Comparison of ENCODE assay signal across 18 mouse cellular contexts in genomic region chr2:167657973-167658372, GRCm38 (mm10). TPM values are rescaled to one million over a fixed set of nuclear protein-coding genes. Genes with fewer than 3 reads are reported as not detected.
DNase-seq lines count a peak whose midpoint lies in the region; ATAC-seq and TF ChIP-seq lines count a peak whose summit lies in the region.
"Had no signal": no experiment of that assay in that cellular context is flagged by ENCODE, and none has a peak within 500 bp of the region (broad histone marks: within the 10 kb centered on the region; RNA-seq: fewer than 3 reads in every experiment).

No protein-coding gene starts in this region.

- H3K9me3 ChIP-seq in intestine, embryonic 15.5 days: no peaks in the 10 kb centered on the region
- H3K9me3 ChIP-seq in intestine, embryonic 16.5 days (ENCODE audit: control insufficient read depth, low read length): no peaks in the 10 kb centered on the region
- no peaks in the 10 kb centered on the region for H3K9me3 ChIP-seq in embryonic facial prominence, embryonic 14.5 days (ENCODE audit: control insufficient read depth, low read length)
- H3K9me3 ChIP-seq: forebrain, embryonic 15.5 days; heart, embryonic 15.5 days had no signal

- H3K4me2 ChIP-seq in intestine, embryonic 15.5 days (replicated peaks): peak overlapping the region; percentile 94
- no peak overlapping the region for H3K4me2 ChIP-seq in intestine, embryonic 16.5 days (ENCODE audit: low read depth, low read length)
- no peak overlapping the region for H3K4me2 ChIP-seq in embryonic facial prominence, embryonic 14.5 days (ENCODE audit: low read depth, low read length)
- H3K4me2 ChIP-seq: forebrain, embryonic 15.5 days; heart, embryonic 15.5 days had no signal

- no peak for TF ChIP-seq POLR2A in liver, adult 2 months (IDR thresholded peaks at IDR 0.05; ENCODE audit: extremely low read depth, insufficient read depth, low read length)
- TF ChIP-seq POLR2A in bone marrow, adult 2 months (IDR thresholded peaks at IDR 0.05; ENCODE audit: borderline replicate concordance, control insufficient read depth, low read depth, low read length): no peak

- H3K4me1 ChIP-seq in intestine, embryonic 15.5 days (replicated peaks): peaks cover 43% of the 10 kb centered on the region
- peaks cover 34% of the 10 kb centered on the region for H3K4me1 ChIP-seq in intestine, embryonic 16.5 days (ENCODE audit: control insufficient read depth, insufficient read depth, low read length)
- peaks cover 40% of the 10 kb centered on the region for H3K4me1 ChIP-seq in liver, adult 2 months (ENCODE audit: control insufficient read depth, insufficient read depth, low read length)
- peaks cover 8% of the 10 kb centered on the region; the same call in 1 of the 2 replicates for H3K4me1 ChIP-seq in bone marrow, adult 2 months (ENCODE audit: control insufficient read depth, insufficient read depth, low read length)
- peaks cover 22% of the 10 kb centered on the region for H3K4me1 ChIP-seq in embryonic facial prominence, embryonic 14.5 days (ENCODE audit: control insufficient read depth, insufficient read depth, low read length)

- H3K27me3 ChIP-seq in intestine, embryonic 15.5 days (replicated peaks): no peaks in the 10 kb centered on the region
- H3K27me3 ChIP-seq in intestine, embryonic 16.5 days (replicated peaks; ENCODE audit: control insufficient read depth, insufficient read depth, low read length): no peaks in the 10 kb centered on the region; the same call in 1 of the 2 replicates
- H3K27me3 ChIP-seq in liver, adult 2 months (ENCODE audit: control insufficient read depth, insufficient read depth, low read length): no peaks in the 10 kb centered on the region
- no peaks in the 10 kb centered on the region for H3K27me3 ChIP-seq in embryonic facial prominence, embryonic 14.5 days (replicated peaks; ENCODE audit: control insufficient read depth, insufficient read depth, low read length)
- H3K27me3 ChIP-seq: heart, embryonic 15.5 days had no signal

- peak; percentile 96 for DNase-seq in liver, adult 2 months (ENCODE audit: extremely low read depth, low read depth, low spot score)
- DNase-seq in liver: no peak
- DNase-seq in embryonic facial prominence, embryonic 14.5 days (ENCODE audit: low spot score): no peak
- DNase-seq in layer of hippocampus, postnatal 25 days (ENCODE audit: extremely low spot score in 1 of 2, low spot score in 1 of 2): no peak
- DNase-seq: adrenal gland, postnatal 25 days; cerebellum, postnatal 14 days; lung, adult 18-20 months; thymus, postnatal 25 days had no signal

- H3K4me3 ChIP-seq in intestine, embryonic 15.5 days (replicated peaks): no peak overlapping the region
- H3K4me3 ChIP-seq in intestine, embryonic 16.5 days (ENCODE audit: low read length): no peak overlapping the region
- no peak overlapping the region for H3K4me3 ChIP-seq in liver, adult 2 months (ENCODE audit: insufficient read depth, low read depth, low read length)
- no peak overlapping the region for H3K4me3 ChIP-seq in bone marrow, adult 2 months (replicated peaks; ENCODE audit: control insufficient read depth, low read depth, low read length)
- no peak overlapping the region for H3K4me3 ChIP-seq in embryonic facial prominence, embryonic 14.5 days (ENCODE audit: low read depth, low read length)
- H3K4me3 ChIP-seq: forebrain, embryonic 15.5 days; heart, embryonic 15.5 days had no signal

- H3K79me2 ChIP-seq in liver, adult 2 months (ENCODE audit: control insufficient read depth, insufficient read depth, low read length): peaks cover 11% of the 10 kb centered on the region

- WGBS in intestine, embryonic 15.5 days: 88% methylated on average over 4 of the region's 4 CpGs
- 87% methylated on average over 4 of the region's 4 CpGs for WGBS in intestine, embryonic 16.5 days
- 63% methylated on average over 4 of the region's 4 CpGs for WGBS in liver, adult 2 months
- WGBS in bone marrow, adult 2 months: 81% methylated on average over 4 of the region's 4 CpGs
- WGBS in embryonic facial prominence, embryonic 14.5 days: 90% methylated on average over 3 of the region's 4 CpGs

- H3K27ac ChIP-seq in intestine, embryonic 15.5 days: no peak overlapping the region
- H3K27ac ChIP-seq in intestine, embryonic 16.5 days (ENCODE audit: low read length): no peak overlapping the region
- H3K27ac ChIP-seq in liver, adult 2 months (replicated peaks; ENCODE audit: insufficient read depth, low read depth, low read length): 0 out of 2 replicates have a peak overlapping the region, but pooled peaks have one; percentile 3
- peak overlapping the region; percentile 97; the same call in 1 of the 2 replicates for H3K27ac ChIP-seq in bone marrow, adult 2 months (ENCODE audit: control insufficient read depth, insufficient read depth, low read depth, low read length, poor library complexity)
- no peak overlapping the region for H3K27ac ChIP-seq in embryonic facial prominence, embryonic 14.5 days (replicated peaks; ENCODE audit: low read depth, low read length)
- H3K27ac ChIP-seq: forebrain, embryonic 15.5 days; heart, embryonic 15.5 days; hindbrain, postnatal 0 days had no signal

- ATAC-seq in intestine, embryonic 15.5 days: no peak
- ATAC-seq in intestine, embryonic 16.5 days: no peak
- no peak for ATAC-seq in embryonic facial prominence, embryonic 14.5 days (ENCODE audit: low read depth)
- no peak for ATAC-seq in CD4-positive, CD25-positive, alpha-beta regulatory T cell, adult 4 months
- ATAC-seq: forebrain, embryonic 15.5 days; hindbrain, postnatal 0 days; midbrain, embryonic 16.5 days had no signal

- TF ChIP-seq CTCF in liver, adult 2 months (IDR thresholded peaks at IDR 0.05; ENCODE audit: low read depth, low read length): no peak
- TF ChIP-seq CTCF in bone marrow, adult 2 months (IDR thresholded peaks at IDR 0.05; ENCODE audit: control insufficient read depth, insufficient read depth, low read length): no peak

- 0 out of 2 replicates have a peak, but pooled peaks cover 3% of the 10 kb centered on the region for H3K36me3 ChIP-seq in intestine, embryonic 15.5 days
- H3K36me3 ChIP-seq in intestine, embryonic 16.5 days (ENCODE audit: control insufficient read depth, insufficient read depth, low read length): peaks cover 2% of the 10 kb centered on the region; the same call in 1 of the 2 replicates
- no peaks in the 10 kb centered on the region for H3K36me3 ChIP-seq in liver, adult 2 months (ENCODE audit: control insufficient read depth, insufficient read depth, low read length)
- H3K36me3 ChIP-seq in embryonic facial prominence, embryonic 14.5 days (ENCODE audit: control insufficient read depth, insufficient read depth, low read length): peaks cover 31% of the 10 kb centered on the region
- H3K36me3 ChIP-seq: forebrain, embryonic 15.5 days had no signal

- no peak overlapping the region for H3K9ac ChIP-seq in intestine, embryonic 15.5 days
- no peak overlapping the region for H3K9ac ChIP-seq in intestine, embryonic 16.5 days (ENCODE audit: low read depth, low read length)
- no peak overlapping the region for H3K9ac ChIP-seq in liver, adult 2 months (ENCODE audit: low read depth, low read length)
- 0 out of 2 replicates have a peak overlapping the region, but pooled peaks have one; percentile 15 for H3K9ac ChIP-seq in embryonic facial prominence, embryonic 14.5 days (ENCODE audit: low read depth, low read length)
- H3K9ac ChIP-seq: forebrain, embryonic 15.5 days; heart, embryonic 15.5 days had no signal

RNA-seq across cellular contexts. Expression of gene Gm20431, which starts 3.3 kb away (rescaled TPM):
- 0.40 and 7.2 TPM in 2 replicates for polyA plus RNA-seq in intestine, embryonic 15.5 days (2015; fragmentation: Nextera tagmentation; extraction: Ambion mirVana)
- polyA plus RNA-seq in intestine, embryonic 16.5 days (2015; fragmentation: Nextera tagmentation; extraction: Ambion mirVana): 2.0 and 3.2 TPM in 2 replicates
- not detected in 2 replicates for total RNA-seq in liver, adult 2 months (2014; rRNA removed)
- 10.6 and 10.8 TPM in 2 replicates for polyA plus RNA-seq in liver, adult 2 months (2012; rRNA removed)
- polyA plus RNA-seq in bone marrow, adult 2 months (2011; ENCODE audit: insufficient read depth, insufficient read length, low replicate concordance, missing spikeins): not detected in 2 replicates
- 9.1 and 11.6 TPM in 2 replicates for polyA plus RNA-seq in embryonic facial prominence, embryonic 14.5 days (2014; fragmentation: Nextera tagmentation; extraction: Ambion mirVana)
- polyA plus RNA-seq in CD4-positive, CD25-positive, alpha-beta regulatory T cell, adult 4 months (2017; shearing (Covaris generic)): not detected
- 10 to 100 TPM; 51.0 to 51.3 TPM for total RNA-seq in layer of hippocampus, postnatal 25 days (2021)
- total RNA-seq: hematopoietic stem cell, adult 5-6 weeks; megakaryocyte progenitor cell, adult 5-6 weeks had no signal

RNA-seq across cellular contexts. Expression of gene Ube2v1, which starts 26.1 kb away (rescaled TPM):
- polyA plus RNA-seq in intestine, embryonic 15.5 days (2015; fragmentation: Nextera tagmentation; extraction: Ambion mirVana): 268 and 270 TPM in 2 replicates
- 273 and 293 TPM in 2 replicates for polyA plus RNA-seq in intestine, embryonic 16.5 days (2015; fragmentation: Nextera tagmentation; extraction: Ambion mirVana)
- 26.2 and 34.5 TPM in 2 replicates for total RNA-seq in liver, adult 2 months (2014; rRNA removed)
- 69.9 and 75.2 TPM in 2 replicates for polyA plus RNA-seq in liver, adult 2 months (2012; rRNA removed)
- polyA plus RNA-seq in bone marrow, adult 2 months (2011; ENCODE audit: insufficient read depth, insufficient read length, low replicate concordance, missing spikeins): 73.5 and 124 TPM in 2 replicates
- 249 and 275 TPM in 2 replicates for polyA plus RNA-seq in embryonic facial prominence, embryonic 14.5 days (2014; fragmentation: Nextera tagmentation; extraction: Ambion mirVana)
- 100 to 1,000 TPM; 373 to 544 TPM for polyA plus RNA-seq in CD4-positive, CD25-positive, alpha-beta regulatory T cell, adult 4 months (2017; shearing (Covaris generic))
- 100 to 1,000 TPM; 213 to 235 TPM for total RNA-seq in layer of hippocampus, postnatal 25 days (2021)

RNA-seq across cellular contexts. Expression of gene Cebpb, which starts 30.7 kb away (rescaled TPM):
- polyA plus RNA-seq in intestine, embryonic 15.5 days (2015; fragmentation: Nextera tagmentation; extraction: Ambion mirVana): 22.5 and 24.3 TPM in 2 replicates
- 0.65 and 0.93 TPM in 2 replicates for polyA plus RNA-seq in intestine, embryonic 16.5 days (2015; fragmentation: Nextera tagmentation; extraction: Ambion mirVana)
- 125 and 147 TPM in 2 replicates for total RNA-seq in liver, adult 2 months (2014; rRNA removed)
- polyA plus RNA-seq in liver, adult 2 months (2012; rRNA removed): 200 and 210 TPM in 2 replicates
- polyA plus RNA-seq in bone marrow, adult 2 months (2011; ENCODE audit: insufficient read depth, insufficient read length, low replicate concordance, missing spikeins): 13.0 and 19.5 TPM in 2 replicates
- 18.1 and 30.3 TPM in 2 replicates for polyA plus RNA-seq in embryonic facial prominence, embryonic 14.5 days (2014; fragmentation: Nextera tagmentation; extraction: Ambion mirVana)
- 1 to 10 TPM in 1 of 2 experiments, under 1 TPM in 1; 0.70 to 2.7 TPM for polyA plus RNA-seq in CD4-positive, CD25-positive, alpha-beta regulatory T cell, adult 4 months (2017; shearing (Covaris generic))
- total RNA-seq in layer of hippocampus, postnatal 25 days (2021): 10 to 100 TPM; 32.4 to 32.8 TPM

RNA-seq across cellular contexts. Expression of gene Tmem189, which starts 31.6 kb away (rescaled TPM):
- 35.1 and 38.6 TPM in 2 replicates for polyA plus RNA-seq in intestine, embryonic 15.5 days (2015; fragmentation: Nextera tagmentation; extraction: Ambion mirVana)
- 28.6 and 33.7 TPM in 2 replicates for polyA plus RNA-seq in intestine, embryonic 16.5 days (2015; fragmentation: Nextera tagmentation; extraction: Ambion mirVana)
- 4.8 and 5.8 TPM in 2 replicates for total RNA-seq in liver, adult 2 months (2014; rRNA removed)
- 19.6 and 24.8 TPM in 2 replicates for polyA plus RNA-seq in liver, adult 2 months (2012; rRNA removed)
- polyA plus RNA-seq in bone marrow, adult 2 months (2011; ENCODE audit: insufficient read depth, insufficient read length, low replicate concordance, missing spikeins): 20.8 and 36.2 TPM in 2 replicates
- polyA plus RNA-seq in embryonic facial prominence, embryonic 14.5 days (2014; fragmentation: Nextera tagmentation; extraction: Ambion mirVana): 40.0 and 40.6 TPM in 2 replicates
- polyA plus RNA-seq in CD4-positive, CD25-positive, alpha-beta regulatory T cell, adult 4 months (2017; shearing (Covaris generic)): 10 to 100 TPM; 12.2 to 16.0 TPM
- total RNA-seq in layer of hippocampus, postnatal 25 days (2021): 10 to 100 TPM; 57.3 to 60.3 TPM

Comparison
In these comparisons a context has a peak if more than half of its experiments do, and no peak if none do; other contexts are left out.
1. H3K27ac ChIP-seq: peak in liver, adult 2 months (single experiment) and bone marrow, adult 2 months (single experiment); none in intestine, embryonic 15.5 days (single experiment), intestine, embryonic 16.5 days (single experiment) and embryonic facial prominence, embryonic 14.5 days (single experiment).